Mouse (Mus musculus) myocyte (in vitro differentiated cells): ENCODE data around the gene Rnf216. TPM values are rescaled to one million over a fixed set of nuclear protein-coding genes. Genes with fewer than 3 reads are reported as not detected.
A peak's percentile ranks its signal among the peaks of the same experiment; 100 is the strongest.

Experiments
- H3K27me3 ChIP-seq: one replicate; pipeline ENCODE4 v1.6.1; 2011; ENCODE audit not compliant: control insufficient read depth, insufficient read depth, insufficient read length
- H3K36me3 ChIP-seq: one replicate; pipeline ENCODE4 v1.6.1; 2011; ENCODE audit not compliant: control insufficient read depth, insufficient read depth
- H3K4me2 ChIP-seq: one replicate; pipeline ENCODE4 v1.6.1; 2011; ENCODE audit warnings: low read depth, control low read depth
- H3K4me3 ChIP-seq: one replicate; pipeline ENCODE4 v1.5.1; 2011; ENCODE audit warnings: mild to moderate bottlenecking, control low read depth, moderate library complexity
- H3K79me2 ChIP-seq: one replicate; pipeline ENCODE4 v1.6.1; 2011; ENCODE audit not compliant: control insufficient read depth, insufficient read depth
- H3ac ChIP-seq: one replicate; pipeline ENCODE4 v1.6.1; 2011; ENCODE audit not compliant: control insufficient read depth, insufficient read length
- CEBPB ChIP-seq: IDR thresholded peaks from 2 replicates; pipeline ENCODE4 v1.6.1; 2011; ENCODE audit warnings: mild to moderate bottlenecking, moderate library complexity; ENCODE audit not compliant: poor library complexity, insufficient read depth, severe bottlenecking
- E2F4 ChIP-seq: IDR thresholded peaks from one replicate; pipeline ENCODE4 v1.6.1; 2011; ENCODE audit warnings: mild to moderate bottlenecking, control low read depth, moderate library complexity; ENCODE audit not compliant: insufficient read depth
- MAX ChIP-seq: IDR thresholded peaks from one replicate; pipeline ENCODE4 v1.6.1; 2011; ENCODE audit warnings: low read depth, mild to moderate bottlenecking, control low read depth
- MYOD1 ChIP-seq, 3 experiments: IDR thresholded peaks; one replicate each; pipeline ENCODE4 v1.6.1; 2011; ENCODE audit warnings: control low read depth in 2 of 3, low read depth in 2 of 3, mild to moderate bottlenecking in 2 of 3, moderate library complexity in 1 of 3; ENCODE audit not compliant: insufficient read length in 2 of 3, control insufficient read depth in 1 of 3
- MYOG ChIP-seq, 3 experiments: IDR thresholded peaks; one replicate each; pipeline ENCODE4 v1.6.1; 2011; ENCODE audit warnings: control low read depth in 2 of 3, low read depth in 2 of 3, mild to moderate bottlenecking in 2 of 3; ENCODE audit not compliant: insufficient read length in 2 of 3, control insufficient read depth in 1 of 3, insufficient read depth in 1 of 3
- POLR2A ChIP-seq: IDR thresholded peaks from one replicate; pipeline ENCODE4 v1.6.1; 2011; ENCODE audit warnings: low read depth, mild to moderate bottlenecking, control low read depth, moderate library complexity; ENCODE audit not compliant: insufficient read length
- POLR2AphosphoS2 ChIP-seq: IDR thresholded peaks from one replicate; pipeline ENCODE4 v1.6.1; 2011; ENCODE audit warnings: low read depth, control low read depth; ENCODE audit not compliant: insufficient read length
- REST ChIP-seq: IDR thresholded peaks from one replicate; pipeline ENCODE4 v1.6.1; 2011; ENCODE audit warnings: mild to moderate bottlenecking, control low read depth, moderate library complexity; ENCODE audit not compliant: insufficient read depth, insufficient read length
- SRF ChIP-seq: IDR thresholded peaks from one replicate; pipeline ENCODE4 v1.6.1; 2011; ENCODE audit warnings: low read depth; ENCODE audit not compliant: control insufficient read depth, insufficient read length
- TCF12 ChIP-seq: IDR thresholded peaks from one replicate; pipeline ENCODE4 v1.6.1; 2011; ENCODE audit warnings: mild to moderate bottlenecking, control low read depth; ENCODE audit not compliant: poor library complexity, insufficient read depth, severe bottlenecking
- TCF3 ChIP-seq: IDR thresholded peaks from one replicate; pipeline ENCODE4 v1.6.1; 2011; ENCODE audit warnings: low read depth, control low read depth; ENCODE audit not compliant: insufficient read length
- USF1 ChIP-seq: IDR thresholded peaks from one replicate; pipeline ENCODE4 v1.6.1; 2011; ENCODE audit warnings: low read depth, mild to moderate bottlenecking, control low read depth, moderate library complexity
- polyA plus RNA-seq: library from polyadenylated mRNA; unstranded; fragments of >200 nt; fragmentation: generic; extraction: Trizol; gene quantifications from one replicate; pipeline ENCODE4 v1.2.1, GENCODE M21; 2012; ENCODE audit warnings: missing spikeins

Rnf216 gene
- polyA plus RNA-seq, 1 experiment = 15.9 TPM

- H3K36me3 ChIP-seq = no peaks in the 10 kb centered on the region
- H3ac ChIP-seq = no peak overlapping the region
- no peaks in the 10 kb centered on the region for H3K79me2 ChIP-seq
- TF ChIP-seq TCF12 (no peak), MYOD1 (IDR thresholded peaks at IDR 0.05; ENCODE audit: control insufficient read depth in 1 of 3, insufficient read length in 2 of 3, low read depth in 2 of 3) (peak in 1 of 3 experiments; percentile 35), REST (no peak), TCF3 (no peak), CEBPB (no peak), SRF (no peak), E2F4 (no peak), USF1 (no peak)
- H3K4me2 ChIP-seq = peak overlapping the region; percentile 43
- H3K27me3 ChIP-seq = no peaks in the 10 kb centered on the region
- no peak overlapping the region for H3K4me3 ChIP-seq
These were observed 60.9 kb downstream of the Rnf216 start for GRCm38 (mm10) chr5:143051851-143052250.

- H3K36me3 ChIP-seq = no peaks in the 10 kb centered on the region
- no peaks in the 10 kb centered on the region for H3K27me3 ChIP-seq
- H3K79me2 ChIP-seq = no peaks in the 10 kb centered on the region
- H3ac ChIP-seq = no peak overlapping the region
- peak overlapping the region; percentile 46 for H3K4me2 ChIP-seq
- no peak overlapping the region for H3K4me3 ChIP-seq
- no peak for TF ChIP-seq POLR2A
- no peak for TF ChIP-seq CEBPB
- no peak for TF ChIP-seq MYOG (IDR thresholded peaks at IDR 0.05; ENCODE audit: control insufficient read depth in 1 of 3, insufficient read depth in 1 of 3, insufficient read length in 2 of 3, low read depth in 2 of 3)
- no peak for TF ChIP-seq REST
These were observed 62.5 kb downstream of the Rnf216 start for GRCm38 (mm10) chr5:143050273-143050672.

GRCm38 (mm10) chr5:143049746-143050145, 63.0 kb downstream of the Rnf216 start:
- H3K79me2 ChIP-seq = no peaks in the 10 kb centered on the region
- H3ac ChIP-seq = no peak overlapping the region
- TF ChIP-seq CEBPB (no peak), USF1 (no peak), TCF12 (no peak), MYOD1 (IDR thresholded peaks at IDR 0.05; ENCODE audit: control insufficient read depth in 1 of 3, insufficient read length in 2 of 3, low read depth in 2 of 3) (no peak), POLR2A (no peak), POLR2AphosphoS2 (no peak), TCF3 (no peak), REST (no peak), MAX (no peak), SRF (no peak), E2F4 (no peak), MYOG (IDR thresholded peaks at IDR 0.05; ENCODE audit: control insufficient read depth in 1 of 3, insufficient read depth in 1 of 3, insufficient read length in 2 of 3, low read depth in 2 of 3) (no peak)
- no peaks in the 10 kb centered on the region for H3K27me3 ChIP-seq
- H3K4me3 ChIP-seq = no peak overlapping the region
- peak overlapping the region; percentile 46 for H3K4me2 ChIP-seq
- no peaks in the 10 kb centered on the region for H3K36me3 ChIP-seq

GRCm38 (mm10) chr5:143049013-143049385, 63.8 kb downstream of the Rnf216 start:
- Histone ChIP-seq H3K27me3 (no peaks in the 10 kb centered on the region), H3K4me2 (peak overlapping the region; percentile 12), H3ac (no peak overlapping the region), H3K36me3 (no peaks in the 10 kb centered on the region), H3K4me3 (no peak overlapping the region), H3K79me2 (no peaks in the 10 kb centered on the region)
- no peak for TF ChIP-seq MYOD1 (IDR thresholded peaks at IDR 0.05; ENCODE audit: control insufficient read depth in 1 of 3, insufficient read length in 2 of 3, low read depth in 2 of 3)
- no peak for TF ChIP-seq E2F4
- TF ChIP-seq MAX = no peak
- TF ChIP-seq CEBPB = no peak
- no peak for TF ChIP-seq TCF12
- TF ChIP-seq REST = no peak
- no peak for TF ChIP-seq SRF
- TF ChIP-seq POLR2A = no peak
- no peak for TF ChIP-seq USF1
- no peak for TF ChIP-seq MYOG (IDR thresholded peaks at IDR 0.05; ENCODE audit: control insufficient read depth in 1 of 3, insufficient read depth in 1 of 3, insufficient read length in 2 of 3, low read depth in 2 of 3)
- TF ChIP-seq POLR2AphosphoS2 = no peak

- Histone ChIP-seq H3K36me3 (no peaks in the 10 kb centered on the region), H3ac (no peak overlapping the region), H3K79me2 (no peaks in the 10 kb centered on the region), H3K4me2 (peak overlapping the region; percentile 12), H3K27me3 (no peaks in the 10 kb centered on the region), H3K4me3 (no peak overlapping the region)
- TF ChIP-seq MAX (no peak), SRF (no peak), TCF3 (no peak), POLR2AphosphoS2 (no peak), E2F4 (no peak), MYOD1 (IDR thresholded peaks at IDR 0.05; ENCODE audit: control insufficient read depth in 1 of 3, insufficient read length in 2 of 3, low read depth in 2 of 3) (no peak)
These were observed 64.4 kb downstream of the Rnf216 start for GRCm38 (mm10) chr5:143048232-143049012.
